Mouse (Mus musculus) central nervous system, embryonic 11.5 days (tissue): ENCODE measurements around the gene Lrrd1. TPM values are rescaled to one million over a fixed set of nuclear protein-coding genes. Genes with fewer than 3 reads are reported as not detected.

ENCODE experiments used
- polyA plus RNA-seq: library from polyadenylated mRNA; depleted of rRNA; stranded (reverse); fragments of >200 nt; gene quantifications from 2 replicates; pipeline ENCODE4 v1.2.3, GENCODE M21; 2012; rRNA removed

Lrrd1 gene
- polyA plus RNA-seq: 0.06 TPM in 2 replicates

GRCm38 (mm10) chr5:3845026-3845425 is at the start of gene Lrrd1:
Gene Lrrd1 (plus strand): TSS chr5:3845173.

DNA sequence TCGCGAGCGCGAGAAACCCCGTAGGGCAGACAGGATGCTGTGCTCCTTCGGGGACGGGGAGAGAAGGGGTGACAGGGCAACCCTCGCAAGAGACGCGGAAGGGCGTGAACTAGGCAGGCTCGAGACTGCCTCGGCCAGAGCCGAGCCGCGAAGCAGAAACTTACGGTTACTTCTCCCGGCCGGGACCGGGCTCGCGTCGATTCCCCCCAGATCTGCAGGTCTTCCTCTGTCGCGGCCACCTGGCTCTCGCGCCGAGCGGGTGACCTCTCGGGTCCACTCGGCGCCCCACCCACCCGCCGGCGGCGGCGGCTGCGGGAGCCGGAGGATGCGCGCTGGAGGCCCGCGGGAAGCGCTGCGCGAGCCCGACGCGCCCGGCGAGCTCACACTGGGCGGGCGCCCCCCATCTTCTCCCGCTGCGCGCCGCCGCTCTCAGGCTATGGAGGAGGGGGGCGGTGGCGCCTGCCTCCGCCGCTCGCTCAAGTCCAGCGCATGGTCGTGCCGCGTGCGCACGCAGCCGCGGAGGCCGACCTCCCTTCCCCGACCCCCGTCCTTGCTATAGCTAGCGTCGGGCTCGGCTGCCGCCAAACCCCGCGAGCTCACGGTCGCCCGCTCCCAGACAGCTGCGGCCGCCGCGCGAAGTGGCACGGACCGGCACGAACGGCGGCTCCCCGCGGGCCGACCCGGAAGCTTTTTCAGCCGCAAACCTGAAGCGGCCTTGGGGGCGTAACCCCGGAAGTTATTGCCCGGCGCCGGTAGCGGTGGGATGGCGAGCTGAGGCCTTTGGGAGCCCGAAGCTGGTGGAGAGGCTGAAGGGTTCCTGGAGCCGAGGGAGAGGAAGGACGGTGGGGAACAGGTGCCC is 42.3 kb upstream of the Lrrd1 start, which contains the start of the genes Ankib1 and Krit1:
Gene Ankib1, minus strand, starts transcription at position 493 of the 859 bp plus-strand sequence.
Gene Krit1, plus strand, starts transcription at position 752 of the 859 bp plus-strand sequence.

GRCm38 (mm10) chr5:3893459-3894293 is 48.7 kb downstream of the Lrrd1 start, which contains the start of gene Mterf1a:
Gene Mterf1a (minus strand): TSS chr5:3893933.

Other genes starting within 250 kb of the Lrrd1 start
- gene Pex1, start 249.1 kb upstream of the Lrrd1 start, polyA plus RNA-seq: 16.0 and 18.9 TPM in 2 replicates
- 9.5 and 13.0 TPM in 2 replicates for gene Rbm48, start 248.6 kb upstream of the Lrrd1 start, polyA plus RNA-seq
- not detected in 2 replicates for gene Tmbim7, start 194.0 kb upstream of the Lrrd1 start, polyA plus RNA-seq
- 74.6 and 87.6 TPM in 2 replicates for gene Gatad1, start 188.0 kb upstream of the Lrrd1 start, polyA plus RNA-seq
- gene Ankib1, start 42.2 kb upstream of the Lrrd1 start, polyA plus RNA-seq: 14.8 and 16.8 TPM in 2 replicates
- gene Krit1, start 42.0 kb upstream of the Lrrd1 start, polyA plus RNA-seq: 36.7 and 52.1 TPM in 2 replicates
- gene Mterf1a, start 48.8 kb downstream of the Lrrd1 start, polyA plus RNA-seq: 6.8 and 7.8 TPM in 2 replicates
- gene Akap9, start 82.9 kb downstream of the Lrrd1 start, polyA plus RNA-seq: 45.4 and 52.2 TPM in 2 replicates